Mouse (Mus musculus) heart, adult 2 months (tissue): Measurements from ENCODE around the gene Npc1l1.

Experiments
- CTCF ChIP-seq: fragments of 200-600 bp; IDR thresholded peaks from 2 replicates; pipeline ENCODE4 v1.8.1; 2022; ENCODE audit warnings: antibody characterized with exemption, mild to moderate bottlenecking, moderate library complexity
- POLR2A ChIP-seq: fragments of 200-500 bp; IDR thresholded peaks from 2 replicates; pipeline ENCODE4 v1.6.1; 2011; ENCODE audit warnings: mild to moderate bottlenecking, low read depth, low read length, control low read depth; ENCODE audit not compliant: insufficient read depth

DNA sequence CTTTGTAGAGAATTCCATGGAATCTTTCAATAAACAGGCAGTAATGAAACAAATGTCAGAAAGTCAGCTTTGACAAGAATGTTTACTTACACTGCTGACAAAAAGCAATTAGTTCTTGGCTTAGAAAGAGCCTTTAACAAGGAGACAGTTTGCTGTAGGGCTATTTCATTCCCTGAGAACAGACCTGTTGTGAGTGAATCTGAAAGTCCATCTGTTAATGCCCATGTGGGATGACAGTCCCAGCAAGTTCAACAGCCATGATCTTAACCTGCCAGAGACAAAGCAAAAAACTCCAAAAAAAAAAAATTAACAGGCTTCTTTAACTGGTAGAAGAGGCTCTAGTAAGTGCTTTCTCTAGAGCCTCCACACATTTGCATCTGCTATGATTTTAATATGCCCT is 68.4 kb downstream of the Npc1l1 start:
- no peak for TF ChIP-seq CTCF
- no peak for TF ChIP-seq POLR2A
